Mouse (Mus musculus) small intestine, adult 2 months (tissue): Measurements from ENCODE around the gene Zfp568.

Experiments
- CTCF ChIP-seq: fragments of 200-500 bp; IDR thresholded peaks from 2 replicates; pipeline ENCODE4 v1.5.1; 2012; ENCODE audit warnings: low read depth, mild to moderate bottlenecking, control low read depth, inconsistent platforms, low read length, moderate library complexity, mixed read lengths; ENCODE audit not compliant: insufficient replicate concordance, insufficient read length; ENCODE audit errors: extremely low read depth
- POLR2A ChIP-seq: fragments of 200-500 bp; IDR thresholded peaks from 2 replicates; pipeline ENCODE4 v1.6.1; 2012; ENCODE audit warnings: low read depth, mild to moderate bottlenecking, control low read depth, inconsistent platforms, low read length, moderate library complexity

GRCm38 (mm10) chr7:30060341-30060740 is 76.6 kb downstream of the Zfp568 start:
- TF ChIP-seq CTCF (no peak), POLR2A (no peak)
